Mouse (Mus musculus): ENCODE data around the gene Tpx2. TPM values are rescaled to one million over a fixed set of nuclear protein-coding genes. Genes with fewer than 3 reads are reported as not detected.

Tpx2 gene
- polyA plus RNA-seq, 1 experiment from 2014 or later, result 88.3 TPM

- H3K4me1 ChIP-seq (replicated peaks; ENCODE audit: control insufficient read depth, insufficient read depth, low read length), result peaks cover 56% of the 10 kb centered on the region
- no peak overlapping the region for H3K9ac ChIP-seq (ENCODE audit: low read length)
- no peak overlapping the region for H3K4me3 ChIP-seq (ENCODE audit: low read depth, low read length)
- H3K4me2 ChIP-seq (ENCODE audit: low read length), result no peak overlapping the region
- 72% methylated on average over 3 of the region's 3 CpGs for WGBS
- no peak for DNase-seq (ENCODE audit: low spot score)
- no peaks in the 10 kb centered on the region for H3K27me3 ChIP-seq (replicated peaks; ENCODE audit: control insufficient read depth, insufficient read depth, low read length)
- no peaks in the 10 kb centered on the region for H3K9me3 ChIP-seq (ENCODE audit: control insufficient read depth, low read length)
- H3K36me3 ChIP-seq (ENCODE audit: control insufficient read depth, insufficient read depth, low read length), result peaks cover 10% of the 10 kb centered on the region
- no peak overlapping the region for H3K27ac ChIP-seq (ENCODE audit: low read depth)
- no peak for ATAC-seq (replicated peaks; ENCODE audit: low FRiP score, low TSS enrichment, low read depth)
Observed at GRCm38 (mm10) chr2:152824438-152825167, 23.2 kb upstream of the Tpx2 start.

GRCm38 (mm10) chr2:152825168-152825697, 22.5 kb upstream of the Tpx2 start:
- no peak overlapping the region for H3K9ac ChIP-seq (ENCODE audit: low read length)
- no peak overlapping the region for H3K4me2 ChIP-seq (ENCODE audit: low read length)
- 82% methylated on average over 4 of the region's 4 CpGs for WGBS
- H3K4me3 ChIP-seq (ENCODE audit: low read depth, low read length), result no peak overlapping the region
- H3K4me1 ChIP-seq (replicated peaks; ENCODE audit: control insufficient read depth, insufficient read depth, low read length), result peaks cover 56% of the 10 kb centered on the region
- no peak for DNase-seq (ENCODE audit: low spot score)
- H3K27ac ChIP-seq (ENCODE audit: low read depth), result no peak overlapping the region
- H3K9me3 ChIP-seq (ENCODE audit: control insufficient read depth, low read length), result no peaks in the 10 kb centered on the region
- no peak for ATAC-seq (replicated peaks; ENCODE audit: low FRiP score, low TSS enrichment, low read depth)
- peaks cover 6% of the 10 kb centered on the region; the same call in 1 of the 2 replicates for H3K36me3 ChIP-seq (ENCODE audit: control insufficient read depth, insufficient read depth, low read length)
- H3K27me3 ChIP-seq (replicated peaks; ENCODE audit: control insufficient read depth, insufficient read depth, low read length), result no peaks in the 10 kb centered on the region

- no peak for DNase-seq (ENCODE audit: low spot score)
- Histone ChIP-seq H3K36me3 (ENCODE audit: control insufficient read depth, insufficient read depth, low read length) (peaks cover 5% of the 10 kb centered on the region; the same call in 1 of the 2 replicates), H3K4me1 (replicated peaks; ENCODE audit: control insufficient read depth, insufficient read depth, low read length) (peaks cover 51% of the 10 kb centered on the region), H3K27ac (ENCODE audit: low read depth) (no peak overlapping the region), H3K4me3 (ENCODE audit: low read depth, low read length) (no peak overlapping the region), H3K9ac (ENCODE audit: low read length) (no peak overlapping the region), H3K4me2 (ENCODE audit: low read length) (no peak overlapping the region), H3K27me3 (replicated peaks; ENCODE audit: control insufficient read depth, insufficient read depth, low read length) (no peaks in the 10 kb centered on the region), H3K9me3 (ENCODE audit: control insufficient read depth, low read length) (no peaks in the 10 kb centered on the region)
- WGBS, result 87% methylated on average over 2 of the region's 2 CpGs
- ATAC-seq (replicated peaks; ENCODE audit: low FRiP score, low TSS enrichment, low read depth), result no peak
Observed at GRCm38 (mm10) chr2:152825713-152826112, 22.1 kb upstream of the Tpx2 start.

GRCm38 (mm10) chr2:152826481-152826880, 21.3 kb upstream of the Tpx2 start:
- Histone ChIP-seq H3K4me2 (ENCODE audit: low read length) (no peak overlapping the region), H3K4me1 (replicated peaks; ENCODE audit: control insufficient read depth, insufficient read depth, low read length) (peaks cover 44% of the 10 kb centered on the region)
- WGBS, result 89% methylated on average over 3 of the region's 3 CpGs

GRCm38 (mm10) chr2:152827321-152828010, 20.3 kb upstream of the Tpx2 start:
- Histone ChIP-seq H3K9ac (ENCODE audit: low read length) (no peak overlapping the region), H3K4me1 (replicated peaks; ENCODE audit: control insufficient read depth, insufficient read depth, low read length) (peaks cover 36% of the 10 kb centered on the region)

More at GRCm38 (mm10) chr2:152826481-152826880, 21.3 kb upstream of the Tpx2 start:
- DNase-seq (ENCODE audit: low spot score), result no peak
- no peak overlapping the region for H3K27ac ChIP-seq (ENCODE audit: low read depth)
- H3K36me3 ChIP-seq (ENCODE audit: control insufficient read depth, insufficient read depth, low read length), result peaks cover 5% of the 10 kb centered on the region; the same call in 1 of the 2 replicates
- H3K9me3 ChIP-seq (ENCODE audit: control insufficient read depth, low read length), result no peaks in the 10 kb centered on the region
- ATAC-seq (replicated peaks; ENCODE audit: low FRiP score, low TSS enrichment, low read depth), result no peak
- H3K9ac ChIP-seq (ENCODE audit: low read length), result no peak overlapping the region
- H3K27me3 ChIP-seq (replicated peaks; ENCODE audit: control insufficient read depth, insufficient read depth, low read length), result no peaks in the 10 kb centered on the region
- no peak overlapping the region for H3K4me3 ChIP-seq (ENCODE audit: low read depth, low read length)

GRCm38 (mm10) chr2:152828011-152828370, 19.8 kb upstream of the Tpx2 start:
- ATAC-seq (replicated peaks; ENCODE audit: low FRiP score, low TSS enrichment, low read depth) (no peak), DNase-seq (ENCODE audit: low spot score) (no peak)
- 42% methylated on average over 4 of the region's 4 CpGs for WGBS
- Histone ChIP-seq H3K27me3 (replicated peaks; ENCODE audit: control insufficient read depth, insufficient read depth, low read length) (no peaks in the 10 kb centered on the region), H3K9me3 (ENCODE audit: control insufficient read depth, low read length) (no peaks in the 10 kb centered on the region), H3K4me1 (replicated peaks; ENCODE audit: control insufficient read depth, insufficient read depth, low read length) (peaks cover 32% of the 10 kb centered on the region), H3K4me3 (ENCODE audit: low read depth, low read length) (peak overlapping the region; percentile 71), H3K4me2 (ENCODE audit: low read length) (peak overlapping the region; percentile 73), H3K9ac (ENCODE audit: low read length) (no peak overlapping the region; the same call in 1 of the 2 replicates), H3K27ac (ENCODE audit: low read depth) (peak overlapping the region; percentile 33; the same call in 1 of the 2 replicates), H3K36me3 (ENCODE audit: control insufficient read depth, insufficient read depth, low read length) (no peaks in the 10 kb centered on the region)

More at GRCm38 (mm10) chr2:152827321-152828010, 20.3 kb upstream of the Tpx2 start:
- Histone ChIP-seq H3K4me3 (ENCODE audit: low read depth, low read length) (peak overlapping the region; percentile 71; the same call in 1 of the 2 replicates), H3K27me3 (replicated peaks; ENCODE audit: control insufficient read depth, insufficient read depth, low read length) (no peaks in the 10 kb centered on the region), H3K4me2 (ENCODE audit: low read length) (peak overlapping the region; percentile 73), H3K27ac (ENCODE audit: low read depth) (no peak overlapping the region), H3K9me3 (ENCODE audit: control insufficient read depth, low read length) (no peaks in the 10 kb centered on the region), H3K36me3 (ENCODE audit: control insufficient read depth, insufficient read depth, low read length) (no peaks in the 10 kb centered on the region)
- ATAC-seq (replicated peaks; ENCODE audit: low FRiP score, low TSS enrichment, low read depth) (no peak), DNase-seq (ENCODE audit: low spot score) (no peak)
- WGBS, result 74% methylated on average over 8 of the region's 8 CpGs

GRCm38 (mm10) chr2:152828532-152828931, 19.2 kb upstream of the Tpx2 start:
- Histone ChIP-seq H3K4me2 (ENCODE audit: low read length) (peak overlapping the region; percentile 73), H3K4me3 (ENCODE audit: low read depth, low read length) (peak overlapping the region; percentile 71), H3K36me3 (ENCODE audit: control insufficient read depth, insufficient read depth, low read length) (no peaks in the 10 kb centered on the region), H3K9ac (ENCODE audit: low read length) (peak overlapping the region; percentile 94; the same call in 1 of the 2 replicates), H3K9me3 (ENCODE audit: control insufficient read depth, low read length) (no peaks in the 10 kb centered on the region), H3K27ac (ENCODE audit: low read depth) (peak overlapping the region; percentile 33; the same call in 1 of the 2 replicates), H3K4me1 (replicated peaks; ENCODE audit: control insufficient read depth, insufficient read depth, low read length) (peaks cover 32% of the 10 kb centered on the region), H3K27me3 (replicated peaks; ENCODE audit: control insufficient read depth, insufficient read depth, low read length) (no peaks in the 10 kb centered on the region)
- WGBS, result 48% methylated on average over 1 of the region's 1 CpGs
- DNase-seq (ENCODE audit: low spot score) (no peak), ATAC-seq (replicated peaks; ENCODE audit: low FRiP score, low TSS enrichment, low read depth) (no peak)

GRCm38 (mm10) chr2:152829367-152829881, 18.3 kb upstream of the Tpx2 start:
- peaks cover 32% of the 10 kb centered on the region for H3K4me1 ChIP-seq (replicated peaks; ENCODE audit: control insufficient read depth, insufficient read depth, low read length)
- ATAC-seq (replicated peaks; ENCODE audit: low FRiP score, low TSS enrichment, low read depth) (no peak), DNase-seq (ENCODE audit: low spot score) (no peak)
- no peaks in the 10 kb centered on the region for H3K36me3 ChIP-seq (ENCODE audit: control insufficient read depth, insufficient read depth, low read length)
- no peak overlapping the region for H3K27ac ChIP-seq (ENCODE audit: low read depth)
- H3K27me3 ChIP-seq (replicated peaks; ENCODE audit: control insufficient read depth, insufficient read depth, low read length), result no peaks in the 10 kb centered on the region
- WGBS, result 67% methylated on average over 23 of the region's 23 CpGs
- H3K4me3 ChIP-seq (ENCODE audit: low read depth, low read length), result peak overlapping the region; percentile 71
- H3K9ac ChIP-seq (ENCODE audit: low read length), result peak overlapping the region; percentile 94
- no peaks in the 10 kb centered on the region for H3K9me3 ChIP-seq (ENCODE audit: control insufficient read depth, low read length)
- peak overlapping the region; percentile 73 for H3K4me2 ChIP-seq (ENCODE audit: low read length)
